Mouse (Mus musculus) spleen, adult 10 weeks (tissue): Measurements from ENCODE around the gene Eno1. TPM values are rescaled to one million over a fixed set of nuclear protein-coding genes. Genes with fewer than 3 reads are reported as not detected.

Source experiments
- polyA plus RNA-seq: library from polyadenylated mRNA; stranded (reverse); fragments of 350-450 nt; fragmentation: Illumina TruSeq; extraction: RNeasy Lipid Tissue Mini Kit (QIAGEN cat#74804); gene quantifications from one replicate; pipeline ENCODE4 v1.2.3, GENCODE M21; 2015; ENCODE audit warnings: low replicate concordance; ENCODE audit not compliant: insufficient read depth

Gene Eno1
- polyA plus RNA-seq: 161 TPM

GRCm38 (mm10) chr4:150236521-150237481 is at the start of gene Eno1:
Gene Eno1 (plus strand): TSS chr4:150236721.

GRCm38 (mm10) chr4:150201232-150201631 is 35.3 kb upstream of the Eno1 start, which contains the start of gene Car6:
Gene Car6 (minus strand): TSS chr4:150201332.

GRCm38 (mm10) chr4:150281018-150281761 is 44.7 kb downstream of the Eno1 start, which contains the start of gene Rere:
Gene Rere (plus strand): TSS chr4:150281646.

Other genes starting within 250 kb of the Eno1 start
- 21.1 TPM for gene H6pd, start 227.7 kb upstream of the Eno1 start, polyA plus RNA-seq
- gene Gpr157, start 149.4 kb upstream of the Eno1 start, polyA plus RNA-seq: 8.7 TPM
- not detected for gene Slc2a5, start 117.4 kb upstream of the Eno1 start, polyA plus RNA-seq
- not detected for gene Slc2a7, start 87.7 kb upstream of the Eno1 start, polyA plus RNA-seq
- gene Car6, start 35.4 kb upstream of the Eno1 start, polyA plus RNA-seq: not detected
- 51.2 TPM for gene Rere, start 44.9 kb downstream of the Eno1 start, polyA plus RNA-seq